ENCODE assay signal across 8 mouse cellular contexts in the genomic region with DNA sequence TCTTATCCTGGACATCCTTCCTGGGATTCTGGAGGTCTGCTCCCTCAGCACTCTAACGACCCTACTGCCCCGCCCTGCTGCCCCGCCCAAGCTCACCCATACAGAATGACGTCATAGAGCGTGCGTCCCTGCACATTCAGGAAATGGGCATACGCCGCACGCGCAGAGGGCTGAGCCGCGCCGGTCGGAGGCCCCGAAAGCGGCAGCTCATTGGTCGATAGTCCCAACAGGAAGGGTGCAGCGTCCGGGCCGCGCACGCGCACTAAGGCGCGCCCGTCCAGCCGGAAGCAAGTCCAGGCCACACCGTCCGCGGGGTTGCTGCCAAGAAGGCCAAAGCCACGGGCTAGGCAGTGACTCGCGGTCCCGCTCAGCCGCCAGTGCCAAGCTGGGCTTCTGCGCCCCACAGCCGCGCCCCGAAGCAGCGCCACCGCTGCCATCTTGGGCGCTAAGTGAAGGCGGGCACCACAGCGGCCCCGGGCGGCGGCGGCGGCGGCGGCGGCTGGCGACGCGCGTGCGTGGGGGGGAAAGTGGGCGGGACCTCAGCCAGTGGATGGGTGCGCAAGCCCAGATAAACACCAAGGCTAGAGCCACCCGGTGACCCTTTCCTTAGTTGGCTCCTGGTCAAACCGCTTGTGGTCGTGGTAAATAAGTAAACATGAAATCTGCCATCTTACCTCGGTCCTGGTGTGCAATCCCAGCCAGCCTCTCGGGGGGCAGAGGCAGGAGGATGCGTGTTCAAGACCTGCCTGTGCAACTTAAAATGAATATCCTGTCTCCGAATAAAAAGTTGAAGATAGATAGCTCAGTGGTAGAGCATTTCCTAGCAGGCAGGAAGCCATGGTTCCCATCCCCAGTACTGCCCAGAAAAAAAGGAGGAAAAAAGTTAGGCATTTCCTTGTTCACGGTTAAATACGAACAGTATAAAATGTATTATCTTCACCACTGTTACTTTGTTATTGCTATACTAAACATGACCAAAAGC. TPM values are rescaled to one million over a fixed set of nuclear protein-coding genes. Genes with fewer than 3 reads are reported as not detected.
DNase-seq lines count a peak whose midpoint lies in the region; ATAC-seq and TF ChIP-seq lines count a peak whose summit lies in the region.

A gene (minus strand): TSS at position 485 of the 982 bp plus-strand sequence.

- H3K4me2 ChIP-seq in embryonic facial prominence, embryonic 15.5 days (replicated peaks) = peak within 1 kb of the TSS; percentile 67
- peak within 1 kb of the TSS; percentile 66 for H3K4me2 ChIP-seq in kidney, embryonic 15.5 days

- peak within 1 kb of the TSS; percentile 99 for H3K27ac ChIP-seq in bone marrow, adult 2 months (ENCODE audit: control insufficient read depth, insufficient read depth, low read depth, low read length, poor library complexity)
- peak within 1 kb of the TSS; percentile 100 for H3K27ac ChIP-seq in embryonic facial prominence, embryonic 15.5 days (replicated peaks)
- peak within 1 kb of the TSS; percentile 99 for H3K27ac ChIP-seq in heart, embryonic 10.5 days
- peak within 1 kb of the TSS; percentile 99 for H3K27ac ChIP-seq in kidney, embryonic 15.5 days

- H3K4me1 ChIP-seq in bone marrow, adult 2 months (ENCODE audit: control insufficient read depth, insufficient read depth, low read length) = no peaks in the 10 kb centered on the region; the same call in 1 of the 2 replicates
- H3K4me1 ChIP-seq in embryonic facial prominence, embryonic 15.5 days = peaks cover 17% of the 10 kb centered on the region
- H3K4me1 ChIP-seq in heart, embryonic 10.5 days = peaks cover 36% of the 10 kb centered on the region
- H3K4me1 ChIP-seq in kidney, embryonic 15.5 days = peaks cover 21% of the 10 kb centered on the region

- TF ChIP-seq CTCF in bone marrow, adult 2 months (IDR thresholded peaks at IDR 0.05; ENCODE audit: control insufficient read depth, insufficient read depth, low read length) = no peak

- H3K4me3 ChIP-seq in bone marrow, adult 2 months (replicated peaks; ENCODE audit: control insufficient read depth, low read depth, low read length) = peak within 1 kb of the TSS; percentile 86
- H3K4me3 ChIP-seq in embryonic facial prominence, embryonic 15.5 days (replicated peaks) = peak within 1 kb of the TSS; percentile 90
- H3K4me3 ChIP-seq in heart, embryonic 10.5 days = peak within 1 kb of the TSS; percentile 84
- H3K4me3 ChIP-seq in kidney, embryonic 15.5 days (replicated peaks) = peak within 1 kb of the TSS; percentile 71

- no peaks in the 10 kb centered on the region for H3K27me3 ChIP-seq in embryonic facial prominence, embryonic 15.5 days
- H3K27me3 ChIP-seq in heart, embryonic 10.5 days (ENCODE audit: insufficient read depth, poor library complexity, severe bottlenecking) = no peaks in the 10 kb centered on the region
- no peaks in the 10 kb centered on the region for H3K27me3 ChIP-seq in kidney, embryonic 15.5 days

- H3K9me3 ChIP-seq in embryonic facial prominence, embryonic 15.5 days (replicated peaks) = no peaks in the 10 kb centered on the region
- no peaks in the 10 kb centered on the region for H3K9me3 ChIP-seq in heart, embryonic 10.5 days
- H3K9me3 ChIP-seq in kidney, embryonic 15.5 days (replicated peaks) = no peaks in the 10 kb centered on the region

- H3K9ac ChIP-seq in embryonic facial prominence, embryonic 15.5 days = peak within 1 kb of the TSS; percentile 89
- H3K9ac ChIP-seq in kidney, embryonic 15.5 days = peak within 1 kb of the TSS; percentile 86

- peak; percentile 98 for ATAC-seq in embryonic facial prominence, embryonic 15.5 days (ENCODE audit: insufficient number of reproducible peaks, low FRiP score, low TSS enrichment, low read depth)
- ATAC-seq in kidney, embryonic 15.5 days (replicated peaks; ENCODE audit: low FRiP score) = peak; percentile 98
- ATAC-seq in monocyte, adult 5-6 weeks (replicated peaks; ENCODE audit: insufficient number of reproducible peaks, low FRiP score, low TSS enrichment, poor library complexity, severe bottlenecking) = peak; percentile 90

- no peaks in the 10 kb centered on the region for H3K36me3 ChIP-seq in embryonic facial prominence, embryonic 15.5 days
- H3K36me3 ChIP-seq in heart, embryonic 10.5 days = peaks cover 10% of the 10 kb centered on the region; the same call in 1 of the 2 replicates
- 0 out of 2 replicates have a peak, but pooled peaks cover 2% of the 10 kb centered on the region for H3K36me3 ChIP-seq in kidney, embryonic 15.5 days

- peak; percentile 99 for DNase-seq in 416B (ENCODE audit: low read depth)
- DNase-seq in heart, embryonic 10.5 days (ENCODE audit: low spot score) = peak; percentile 100
- DNase-seq in liver = peak; percentile 99
- peak; percentile 97 for DNase-seq in spleen, postnatal 4 days (ENCODE audit: low spot score in 2 of 2)

- 2% methylated on average over 68 of the region's 68 CpGs for WGBS in bone marrow, adult 2 months
- WGBS in embryonic facial prominence, embryonic 15.5 days = 3% methylated on average over 54 of the region's 68 CpGs
- WGBS in heart, embryonic 10.5 days = 3% methylated on average over 68 of the region's 68 CpGs
- 2% methylated on average over 68 of the region's 68 CpGs for WGBS in kidney, embryonic 15.5 days

- TF ChIP-seq POLR2A in bone marrow, adult 2 months (IDR thresholded peaks at IDR 0.05; ENCODE audit: borderline replicate concordance, control insufficient read depth, low read depth, low read length) = peak; percentile 89

RNA-seq across cellular contexts. Expression of the gene that starts here (rescaled TPM):
- 15.9 and 19.4 TPM in 2 replicates for polyA plus RNA-seq in bone marrow, adult 2 months (2011; ENCODE audit: insufficient read depth, insufficient read length, low replicate concordance, missing spikeins)
- polyA plus RNA-seq in embryonic facial prominence, embryonic 15.5 days (2015; fragmentation: Nextera tagmentation; extraction: Ambion mirVana) = 5.4 and 6.5 TPM in 2 replicates
- 7.8 and 9.2 TPM in 2 replicates for polyA plus RNA-seq in heart, embryonic 10.5 days (2016; fragmentation: Nextera tagmentation; extraction: Ambion mirVana)
- 6.1 and 6.9 TPM in 2 replicates for polyA plus RNA-seq in kidney, embryonic 15.5 days (2015; fragmentation: Nextera tagmentation; extraction: Ambion mirVana)
- 4.1 to 15.4 TPM (median 6.4 TPM) in 3 replicates for total RNA-seq in monocyte, adult 5-6 weeks (2017)

Comparison
In these comparisons a context has a peak if more than half of its experiments do, and no peak if none do; other contexts are left out.
1. Peak in every context shown above with its lines: DNase-seq, ATAC-seq, H3K4me3 ChIP-seq and H3K27ac ChIP-seq.